45 mouse cellular contexts compared by ENCODE assay signal in the genomic region with DNA sequence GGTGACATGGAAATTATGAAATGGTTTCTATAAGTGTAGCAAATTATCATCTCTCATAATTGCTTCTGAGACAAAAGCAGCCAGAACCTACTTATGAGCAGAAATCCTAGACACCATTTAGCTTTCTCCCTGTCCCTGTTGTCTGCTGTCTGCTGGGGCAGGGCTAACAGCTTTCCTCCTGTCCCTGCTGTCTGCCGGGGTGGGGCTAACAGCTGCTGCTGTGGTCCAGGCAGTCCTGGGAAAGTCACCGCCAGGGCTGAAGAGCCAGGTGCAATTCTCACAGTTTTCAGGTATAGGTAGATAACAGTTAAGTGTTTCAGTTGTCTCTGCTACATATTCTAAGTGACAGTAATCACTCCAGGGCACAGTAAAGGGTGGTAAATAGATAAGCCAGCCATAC. TPM values are rescaled to one million over a fixed set of nuclear protein-coding genes. Genes with fewer than 3 reads are reported as not detected.
"Had no signal": no experiment of that assay in that cellular context is flagged by ENCODE, and none has a peak within 500 bp of the region (broad histone marks: within the 10 kb centered on the region; RNA-seq: fewer than 3 reads in every experiment).

No protein-coding gene starts in this region.

- H3K4me2 ChIP-seq: heart, embryonic 11.5 days; heart, embryonic 12.5 days; heart, embryonic 13.5 days; heart, embryonic 15.5 days; hindbrain, embryonic 12.5 days; hindbrain, embryonic 13.5 days; hindbrain, embryonic 14.5 days; hindbrain, embryonic 15.5 days; intestine, embryonic 15.5 days; kidney, embryonic 15.5 days had no signal

- H3K4me3 ChIP-seq: heart, embryonic 10.5 days; heart, embryonic 12.5 days; heart, embryonic 13.5 days; heart, embryonic 15.5 days; hindbrain, embryonic 10.5 days; hindbrain, embryonic 12.5 days; hindbrain, embryonic 13.5 days; hindbrain, embryonic 15.5 days; intestine, embryonic 15.5 days; kidney, embryonic 15.5 days; layer of hippocampus, adult 2 months; left cerebral cortex, adult 2 months had no signal

- H3K36me3 ChIP-seq: heart, embryonic 10.5 days; heart, embryonic 12.5 days; heart, embryonic 13.5 days; heart, embryonic 15.5 days; hindbrain, embryonic 10.5 days; hindbrain, embryonic 12.5 days; hindbrain, embryonic 13.5 days; hindbrain, embryonic 15.5 days; intestine, embryonic 15.5 days; kidney, embryonic 15.5 days had no signal

- H3K27me3 ChIP-seq: heart, embryonic 12.5 days; heart, embryonic 13.5 days; heart, embryonic 15.5 days; hindbrain, embryonic 12.5 days; hindbrain, embryonic 13.5 days; hindbrain, embryonic 15.5 days; intestine, embryonic 15.5 days; kidney, embryonic 15.5 days had no signal

- DNase-seq: heart, postnatal 10 days; heart, postnatal 14 days; heart, postnatal 4 days; kidney, adult 11 months; kidney, adult 18-20 months; kidney, adult 2 months; kidney, adult 8-10 months; kidney, adult 9 months; kidney, postnatal 10 days; kidney, postnatal 14 days; kidney, postnatal 25 days; kidney, postnatal 36 days; kidney, postnatal 4 days; layer of hippocampus, adult 9-11 months; layer of hippocampus, postnatal 36 days had no signal

RNA-seq across cellular contexts. Expression of a gene that starts 4.3 kb away (rescaled TPM):
- total RNA-seq: heart, postnatal 10 days; heart, postnatal 14 days; heart, postnatal 25 days; heart, postnatal 4 days; hematopoietic stem cell, adult 5-6 weeks; hindbrain, postnatal 0 days; layer of hippocampus, adult 18-20 months; layer of hippocampus, adult 2 months; layer of hippocampus, adult 8-10 months; layer of hippocampus, postnatal 10 days; layer of hippocampus, postnatal 14 days; layer of hippocampus, postnatal 25 days; layer of hippocampus, postnatal 36 days; left cerebral cortex, adult 18-20 months; left cerebral cortex, adult 2 months had no signal
- polyA plus RNA-seq: heart, embryonic 10.5 days; heart, embryonic 11.5 days; heart, embryonic 12.5 days; heart, embryonic 13.5 days; heart, embryonic 14.5 days; heart, embryonic 15.5 days; heart, embryonic 16.5 days; heart, postnatal 0 days; hindbrain, embryonic 10.5 days; hindbrain, embryonic 11.5 days; hindbrain, embryonic 12.5 days; hindbrain, embryonic 13.5 days; hindbrain, embryonic 14.5 days; hindbrain, embryonic 15.5 days; hindbrain, embryonic 16.5 days; hindbrain, postnatal 0 days; inflammation-experienced regulatory T-cells, adult 6 months; kidney, adult 2 months; kidney, embryonic 14.5 days had no signal
